Mouse (Mus musculus) splenic B cell, adult 2 months (primary cell): ENCODE measurements at regions not wholly inside any gene's neighbourhood (a gene's known extent, or its start where the extent isn't known, plus 50 kb on each side); places are given as distances from the start of the nearest gene placed in this dataset.

Experiments
- DNase-seq: peaks from one replicate; pipeline ENCODE4 v3.0.0-alpha.2; 2011; ENCODE audit warnings: low read depth, low spot score
- H3K27me3 ChIP-seq: 2 replicates; pipeline ENCODE4 v1.6.1; 2012; ENCODE audit warnings: mild to moderate bottlenecking, low read length, moderate library complexity, mixed read lengths; ENCODE audit not compliant: control insufficient read depth, poor library complexity, insufficient read depth, severe bottlenecking
- H3K36me3 ChIP-seq: 2 replicates; pipeline ENCODE4 v1.6.1; 2012; ENCODE audit warnings: mild to moderate bottlenecking, low read length, moderate library complexity, mixed read lengths; ENCODE audit not compliant: control insufficient read depth, poor library complexity, insufficient read depth, severe bottlenecking

DNA sequence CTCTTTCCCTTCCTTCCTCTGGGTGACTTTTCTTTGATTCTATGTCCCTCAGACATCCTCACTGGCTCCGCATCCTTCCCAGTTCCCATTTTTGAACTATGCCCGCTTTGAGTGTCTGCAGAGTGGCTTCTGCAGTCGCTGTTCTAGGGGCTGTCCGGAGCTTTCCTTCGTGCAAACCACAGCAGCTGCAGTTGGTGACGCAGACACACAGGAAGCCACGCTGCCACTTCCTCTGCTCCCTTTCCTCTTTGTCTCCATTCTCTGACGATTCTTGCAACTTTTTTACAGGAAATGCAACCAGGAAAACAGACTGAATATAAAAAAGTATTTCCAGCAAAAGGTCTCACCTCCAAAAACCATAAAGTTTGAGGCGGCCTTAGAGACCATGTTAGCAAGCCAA, 191.0 kb upstream of the Tgfbr2 start:
- peak; percentile 87 for DNase-seq
- no peaks in the 10 kb centered on the region for H3K27me3 ChIP-seq
- H3K36me3 ChIP-seq: no peaks in the 10 kb centered on the region

DNA sequence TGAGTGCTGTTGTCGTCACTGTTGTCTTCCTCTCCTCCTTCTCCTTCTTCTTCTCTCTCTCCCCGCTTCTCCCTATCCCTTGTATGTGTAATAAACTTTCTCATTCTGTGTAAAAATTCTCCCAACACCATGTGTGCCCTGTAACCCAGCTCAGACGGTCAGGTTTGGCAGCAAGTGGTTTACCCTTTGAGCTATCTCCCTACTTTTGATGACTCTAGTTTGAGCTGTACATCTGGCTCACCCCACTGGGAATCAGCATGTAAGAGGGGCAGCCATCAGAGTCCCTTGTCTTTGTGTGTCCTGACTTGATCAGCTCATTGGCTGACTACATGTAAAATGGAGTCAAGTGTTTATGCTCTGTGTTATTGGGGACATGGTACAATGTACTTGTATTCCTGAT, 190.5 kb upstream of the Tgfbr2 start:
- no peaks in the 10 kb centered on the region for H3K27me3 ChIP-seq
- no peak for DNase-seq

GRCm38 (mm10) chr9:116365016-116365685, 190.0 kb upstream of the Tgfbr2 start:
- no peaks in the 10 kb centered on the region for H3K27me3 ChIP-seq
- no peaks in the 10 kb centered on the region for H3K36me3 ChIP-seq
- no peak for DNase-seq

More for the DNA sequence above, 190.5 kb upstream of the Tgfbr2 start:
- no peaks in the 10 kb centered on the region for H3K36me3 ChIP-seq

- DNase-seq: no peak
- H3K27me3 ChIP-seq: no peaks in the 10 kb centered on the region
- H3K36me3 ChIP-seq: no peaks in the 10 kb centered on the region
These were observed 185.9 kb upstream of the Tgfbr2 start for GRCm38 (mm10) chr9:116361092-116361491.

- Histone ChIP-seq H3K27me3 (no peaks in the 10 kb centered on the region), H3K36me3 (no peaks in the 10 kb centered on the region)
- DNase-seq: no peak
These were observed 179.0 kb upstream of the Tgfbr2 start for GRCm38 (mm10) chr9:116354056-116354732.

DNA sequence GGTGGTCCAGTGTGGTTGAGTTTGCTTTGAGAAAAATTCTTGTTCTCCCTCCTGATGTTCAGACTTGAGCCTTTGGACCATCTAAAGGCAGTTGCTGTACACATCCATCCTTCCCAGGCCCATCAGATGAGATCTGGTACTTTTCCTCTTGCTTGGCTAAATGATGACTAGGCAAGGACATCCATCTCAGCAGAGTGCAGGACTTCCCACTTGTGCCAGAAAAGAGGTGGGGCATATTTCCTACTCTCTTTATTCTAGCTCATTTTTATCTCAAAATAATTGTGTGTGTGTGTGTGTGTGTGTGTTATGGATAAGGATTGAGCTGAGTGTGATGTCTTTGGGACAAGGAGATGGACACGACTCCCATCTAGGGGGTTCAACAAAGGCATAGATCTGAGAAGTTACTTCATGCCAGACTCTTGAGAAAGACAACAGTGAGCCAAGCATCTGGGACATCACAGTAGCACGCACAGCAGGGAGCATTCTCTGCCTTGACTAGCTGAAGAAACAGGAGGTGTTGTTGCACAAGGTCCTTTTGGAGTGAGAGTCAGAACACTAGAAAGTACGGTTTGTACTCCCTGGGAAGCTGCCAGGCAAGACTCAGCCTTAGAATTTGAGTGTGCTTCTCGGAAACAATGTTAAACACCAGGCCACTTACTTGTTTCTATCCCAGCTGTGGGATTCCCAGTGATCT, 177.8 kb upstream of the Tgfbr2 start:
- no peak for DNase-seq
- no peaks in the 10 kb centered on the region for H3K36me3 ChIP-seq

DNA sequence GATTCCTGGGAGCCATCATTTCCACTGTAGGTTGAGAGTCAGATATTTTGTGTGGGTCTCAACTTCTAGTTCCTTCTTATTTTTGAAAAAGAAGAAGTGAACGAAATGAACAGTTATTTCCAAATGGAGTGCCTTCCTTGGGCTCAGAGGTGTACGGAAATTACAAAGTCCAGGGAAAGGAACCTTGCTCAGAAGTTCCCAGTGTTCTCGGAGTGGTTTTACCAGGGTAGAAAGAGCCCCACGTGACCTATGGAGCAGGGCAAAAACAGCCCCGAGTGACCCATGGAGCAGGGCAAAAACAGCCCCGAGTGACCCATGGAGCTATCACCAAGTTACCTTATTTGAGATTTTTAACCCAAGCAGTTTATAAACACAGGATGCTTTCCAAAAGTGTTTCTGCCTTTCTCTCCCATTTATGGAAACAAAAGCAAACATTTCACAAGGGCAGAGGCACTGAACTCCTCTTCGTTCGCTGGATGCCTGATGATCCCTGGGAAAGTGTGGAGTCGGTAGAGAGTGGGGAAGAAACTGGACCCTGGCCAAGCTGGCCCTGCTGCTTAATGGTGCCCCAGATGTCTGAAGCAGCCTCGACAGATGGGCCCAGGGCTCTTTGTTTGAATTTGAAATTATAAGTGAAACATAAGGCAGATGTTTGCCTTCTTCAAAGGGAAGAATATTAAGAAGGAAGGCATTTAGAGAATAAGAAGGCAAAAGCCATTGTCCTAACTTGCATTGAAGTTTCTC, 175.8 kb upstream of the Tgfbr2 start:
- Histone ChIP-seq H3K36me3 (no peaks in the 10 kb centered on the region), H3K27me3 (no peaks in the 10 kb centered on the region)
- DNase-seq: no peak

More for the DNA sequence above, 177.8 kb upstream of the Tgfbr2 start:
- H3K27me3 ChIP-seq: no peaks in the 10 kb centered on the region

- no peaks in the 10 kb centered on the region for H3K27me3 ChIP-seq
- no peak for DNase-seq
- H3K36me3 ChIP-seq: no peaks in the 10 kb centered on the region
These were observed 171.9 kb upstream of the Tgfbr2 start for GRCm38 (mm10) chr9:116347021-116347420.

- DNase-seq: no peak
- Histone ChIP-seq H3K36me3 (no peaks in the 10 kb centered on the region), H3K27me3 (no peaks in the 10 kb centered on the region)
These were observed 171.3 kb upstream of the Tgfbr2 start for GRCm38 (mm10) chr9:116346495-116346894.

GRCm38 (mm10) chr9:116343086-116343481, 167.9 kb upstream of the Tgfbr2 start:
- Histone ChIP-seq H3K27me3 (no peaks in the 10 kb centered on the region), H3K36me3 (no peaks in the 10 kb centered on the region)
- DNase-seq: no peak

GRCm38 (mm10) chr9:116342446-116343085, 167.4 kb upstream of the Tgfbr2 start:
- no peak for DNase-seq
- no peaks in the 10 kb centered on the region for H3K36me3 ChIP-seq
- H3K27me3 ChIP-seq: no peaks in the 10 kb centered on the region

DNA sequence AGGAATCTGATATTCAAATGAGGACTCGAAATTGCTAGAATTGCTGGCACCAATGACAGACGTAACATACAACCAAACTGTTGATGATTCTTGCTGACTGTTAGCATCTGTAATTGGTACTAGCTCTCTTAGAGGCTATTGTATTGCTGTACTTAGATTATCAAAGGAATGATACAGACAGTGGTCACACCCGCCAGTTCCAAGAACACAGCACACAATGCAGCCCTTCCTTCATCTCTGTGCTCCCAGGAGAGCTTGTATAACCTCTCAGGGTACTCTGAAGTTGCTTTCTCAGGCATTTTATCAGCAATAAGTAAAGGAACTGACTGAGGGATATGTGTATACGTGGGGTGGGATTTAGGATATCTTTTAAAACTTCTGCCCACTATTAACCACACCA, 166.8 kb upstream of the Tgfbr2 start:
- Histone ChIP-seq H3K36me3 (no peaks in the 10 kb centered on the region), H3K27me3 (no peaks in the 10 kb centered on the region)
- no peak for DNase-seq

GRCm38 (mm10) chr9:116340952-116341351, 165.8 kb upstream of the Tgfbr2 start:
- no peaks in the 10 kb centered on the region for H3K27me3 ChIP-seq
- H3K36me3 ChIP-seq: no peaks in the 10 kb centered on the region
- peak; percentile 81 for DNase-seq

- no peak for DNase-seq
- no peaks in the 10 kb centered on the region for H3K27me3 ChIP-seq
These were observed 163.6 kb upstream of the Tgfbr2 start for GRCm38 (mm10) chr9:116338729-116339100.

More at GRCm38 (mm10) chr9:116338729-116339100, 163.6 kb upstream of the Tgfbr2 start:
- H3K36me3 ChIP-seq: no peaks in the 10 kb centered on the region
